Mouse (Mus musculus) layer of hippocampus, adult 18-20 months (tissue): ENCODE data around the gene Pnrc2. TPM values are rescaled to one million over a fixed set of nuclear protein-coding genes. Genes with fewer than 3 reads are reported as not detected.

Source experiments
- DNase-seq, 2 experiments: peaks; one replicate each; pipeline ENCODE4 v3.0.0; 2022; ENCODE audit warnings: low spot score in 2 of 2
- total RNA-seq, 2 experiments: library from RNA; stranded (reverse); gene quantifications; 2 replicates each; pipeline ENCODE4 v1.2.3; 2021

Gene Pnrc2
- total RNA-seq, 2 experiments from 2014 or later, result 50.5 to 53.0 TPM

DNA sequence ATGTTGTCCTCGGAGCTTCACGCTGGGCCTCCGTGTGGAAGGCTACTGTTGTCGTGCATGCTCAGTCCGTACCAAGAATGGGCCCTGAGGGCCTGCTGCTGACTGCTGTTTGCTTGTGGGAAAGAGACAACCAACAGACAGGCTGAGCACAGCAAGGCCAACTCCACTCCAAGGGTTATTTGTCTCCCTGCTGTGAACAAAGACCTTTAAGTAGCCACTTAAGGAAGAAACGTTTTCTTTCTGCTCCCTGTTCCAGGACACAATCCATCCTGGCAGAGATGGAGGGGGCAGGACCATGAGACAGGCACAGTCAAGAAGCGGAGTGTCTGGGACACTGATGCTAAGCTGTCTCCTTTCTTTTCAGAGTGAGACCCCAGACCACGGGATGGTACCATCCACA, 49.4 kb downstream of the Pnrc2 start:
- DNase-seq, result no peak

DNA sequence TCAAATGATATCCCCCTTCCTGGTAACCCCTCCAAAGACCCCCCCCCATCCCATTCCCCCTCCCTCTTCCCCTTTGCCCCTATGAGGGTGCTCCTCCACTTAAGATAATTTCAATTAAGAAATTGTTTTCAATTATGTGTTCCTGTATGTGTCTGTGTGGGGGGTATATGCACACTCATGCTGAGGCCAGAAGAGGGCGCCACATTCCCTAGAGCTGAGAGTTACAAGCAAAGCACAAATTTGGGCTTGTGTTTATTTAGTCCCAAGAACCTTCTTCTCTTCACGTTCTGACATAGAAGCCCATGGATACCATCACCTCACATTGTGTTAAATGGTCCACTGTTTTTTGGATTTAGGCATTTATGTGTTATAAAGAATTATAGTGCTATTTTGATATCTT, 50.4 kb downstream of the Pnrc2 start:
- no peak for DNase-seq

- no peak for DNase-seq
These were observed 51.9 kb downstream of the Pnrc2 start for GRCm38 (mm10) chr4:135821772-135822171.

Other genes starting within 250 kb of the Pnrc2 start
- gene Ifnlr1, start 187.6 kb downstream of the Pnrc2 start, total RNA-seq, result under 1 TPM; 0.18 to 0.22 TPM
- not detected for gene Il22ra1, start 145.7 kb downstream of the Pnrc2 start, total RNA-seq
- gene Myom3, start 114.1 kb downstream of the Pnrc2 start, total RNA-seq, result under 1 TPM; 0.27 to 0.38 TPM
- gene Srsf10, start 18.1 kb downstream of the Pnrc2 start, total RNA-seq, result 10 to 100 TPM; 83.8 to 87.8 TPM
- under 1 TPM in 1 of 2 experiments, not detected in 1; 0.08 TPM for gene Cnr2, start 21.5 kb upstream of the Pnrc2 start, total RNA-seq
- 10 to 100 TPM; 44.2 to 47.1 TPM for gene Fuca1, start 46.9 kb upstream of the Pnrc2 start, total RNA-seq
- gene Hmgcl, start 72.6 kb upstream of the Pnrc2 start, total RNA-seq, result 10 to 100 TPM; 34.6 to 36.9 TPM
- 10 to 100 TPM; 19.6 to 20.9 TPM for gene Gale, start 89.9 kb upstream of the Pnrc2 start, total RNA-seq
- gene Lypla2, start 98.8 kb upstream of the Pnrc2 start, total RNA-seq, result 100 to 1,000 TPM in 1 of 2 experiments, 10 to 100 TPM in 1; 99.7 to 102 TPM
- gene Pithd1, start 113.4 kb upstream of the Pnrc2 start, total RNA-seq, result 10 to 100 TPM; 88.9 to 93.4 TPM
- 10 to 100 TPM; 28.6 to 29.3 TPM for gene Eloa, start 147.9 kb upstream of the Pnrc2 start, total RNA-seq
- gene Rpl11, start 179.6 kb upstream of the Pnrc2 start, total RNA-seq, result 100 to 1,000 TPM; 306 to 330 TPM